Mouse (Mus musculus) MEL (cell line): ENCODE results near the gene Ttc39d. TPM values are rescaled to one million over a fixed set of nuclear protein-coding genes. Genes with fewer than 3 reads are reported as not detected.

Source experiments
- DNase-seq: peaks from one replicate; pipeline ENCODE4 v3.0.0; 2011; ENCODE audit warnings: low read depth, low spot score
- H3K27ac ChIP-seq: 2 replicates; pipeline ENCODE4 v1.5.1; 2012; ENCODE audit warnings: low read depth, mild to moderate bottlenecking, control low read depth, low read length, moderate library complexity; ENCODE audit not compliant: control insufficient read depth
- H3K27me3 ChIP-seq, 2 experiments: fragments of 150-350 bp in 1 of 2; sonication (generic) in 1 of 2; 2 replicates each; pipeline ENCODE4 v1.6.1; 2012; ENCODE audit warnings: low read length in 2 of 2, mild to moderate bottlenecking in 2 of 2, improper control_type of control experiment in 1 of 2, moderate library complexity in 1 of 2; ENCODE audit not compliant: insufficient read depth in 2 of 2, control insufficient read depth in 1 of 2
- H3K36me3 ChIP-seq, 2 experiments: 2 replicates each; pipeline ENCODE4 v1.6.1; 2012 to 2014; ENCODE audit warnings: low read length in 2 of 2, improper control_type of control experiment in 1 of 2, inconsistent platforms in 1 of 2, mild to moderate bottlenecking in 1 of 2; ENCODE audit not compliant: insufficient read depth in 2 of 2, control insufficient read depth in 1 of 2
- H3K4me1 ChIP-seq, 2 experiments: fragments of 150-350 bp in 1 of 2; sonication (generic) in 1 of 2; 2 replicates each; pipeline ENCODE4 v1.6.1; 2012; ENCODE audit warnings: low read length in 2 of 2, improper control_type of control experiment in 1 of 2, mild to moderate bottlenecking in 1 of 2; ENCODE audit not compliant: insufficient read depth in 2 of 2, control insufficient read depth in 1 of 2
- H3K4me3 ChIP-seq, 2 experiments: fragments of 150-350 bp in 1 of 2; sonication (generic) in 1 of 2; 2 replicates each; pipeline ENCODE4 v1.5.1; 2012; ENCODE audit warnings: low read depth in 2 of 2, low read length in 2 of 2, mild to moderate bottlenecking in 2 of 2, moderate library complexity in 2 of 2, control low read depth in 1 of 2, improper control_type of control experiment in 1 of 2; ENCODE audit not compliant: control insufficient read depth in 1 of 2, insufficient read depth in 1 of 2
- H3K79me2 ChIP-seq: 2 replicates; pipeline ENCODE4 v1.6.1; 2012; ENCODE audit warnings: mild to moderate bottlenecking, low read length, moderate library complexity; ENCODE audit not compliant: control insufficient read depth, poor library complexity, insufficient read depth
- H3K9ac ChIP-seq: 2 replicates; pipeline ENCODE4 v1.6.1; 2012; ENCODE audit warnings: low read depth, mild to moderate bottlenecking, control low read depth, low read length, moderate library complexity; ENCODE audit not compliant: control insufficient read depth, poor library complexity, severe bottlenecking
- H3K9me3 ChIP-seq: fragments of 150-350 bp; sonication (generic); replicated peaks from 2 replicates; pipeline ENCODE4 v1.6.1; 2012; ENCODE audit warnings: mild to moderate bottlenecking, low read length, improper control_type of control experiment, moderate library complexity; ENCODE audit not compliant: insufficient read depth
- BHLHE40 ChIP-seq: IDR thresholded peaks from 2 replicates; pipeline ENCODE4 v1.6.1; 2012; ENCODE audit warnings: low read depth, mild to moderate bottlenecking, inconsistent platforms, low read length, improper control_type of control experiment, borderline replicate concordance
- CHD1 ChIP-seq: IDR thresholded peaks from 2 replicates; pipeline ENCODE4 v1.6.1; 2012; ENCODE audit warnings: low read depth, mild to moderate bottlenecking, inconsistent platforms, low read length, improper control_type of control experiment
- E2F4 ChIP-seq: IDR thresholded peaks from 2 replicates; pipeline ENCODE4 v1.6.1; 2011; ENCODE audit warnings: low read depth, low read length, improper control_type of control experiment, borderline replicate concordance
- EP300 ChIP-seq, 2 experiments: IDR thresholded peaks; 2 replicates each; pipeline ENCODE4 v1.6.1; 2011; ENCODE audit warnings: improper control_type of control experiment in 2 of 2, low read length in 2 of 2, low read depth in 1 of 2, mild to moderate bottlenecking in 1 of 2
- GABPA ChIP-seq: IDR thresholded peaks from 2 replicates; pipeline ENCODE4 v1.6.1; 2012; ENCODE audit warnings: low read depth, mild to moderate bottlenecking, inconsistent platforms, low read length, improper control_type of control experiment, moderate library complexity
- JUND ChIP-seq: IDR thresholded peaks from 2 replicates; pipeline ENCODE4 v1.6.1; 2011; ENCODE audit warnings: low read depth, mild to moderate bottlenecking, improper control_type of control experiment, low read length
- MAZ ChIP-seq: IDR thresholded peaks from 2 replicates; pipeline ENCODE4 v1.6.1; 2012; ENCODE audit warnings: low read depth, mild to moderate bottlenecking, inconsistent platforms, low read length, improper control_type of control experiment
- MEF2A ChIP-seq: IDR thresholded peaks from 2 replicates; pipeline ENCODE4 v1.6.1; 2014; ENCODE audit warnings: low read depth, mild to moderate bottlenecking, inconsistent platforms, low read length, improper control_type of control experiment; ENCODE audit not compliant: poor library complexity, insufficient replicate concordance, severe bottlenecking; ENCODE audit errors: extremely low read depth
- MXI1 ChIP-seq: IDR thresholded peaks from 2 replicates; pipeline ENCODE4 v1.6.1; 2011; ENCODE audit warnings: mild to moderate bottlenecking, low read depth, low read length, improper control_type of control experiment
- MYB ChIP-seq: IDR thresholded peaks from 2 replicates; pipeline ENCODE4 v1.6.1; 2011; ENCODE audit warnings: mild to moderate bottlenecking, low read depth, low read length, improper control_type of control experiment
- NRF1 ChIP-seq: IDR thresholded peaks from 2 replicates; pipeline ENCODE4 v1.6.1; 2014; ENCODE audit warnings: low read depth, mild to moderate bottlenecking, inconsistent platforms, low read length, improper control_type of control experiment, moderate library complexity; ENCODE audit not compliant: poor library complexity, insufficient read depth, severe bottlenecking
- POLR2AphosphoS5 ChIP-seq: IDR thresholded peaks from 2 replicates; pipeline ENCODE4 v1.6.1; 2012; ENCODE audit warnings: low read depth, borderline replicate concordance, mild to moderate bottlenecking, inconsistent platforms, low read length, moderate library complexity, mixed read lengths
- SIN3A ChIP-seq: IDR thresholded peaks from 2 replicates; pipeline ENCODE4 v1.6.1; 2012; ENCODE audit warnings: low read length, improper control_type of control experiment, inconsistent platforms
- ZC3H11A ChIP-seq: IDR thresholded peaks from 2 replicates; pipeline ENCODE4 v1.6.1; 2012; ENCODE audit warnings: low read depth, mild to moderate bottlenecking, inconsistent platforms, low read length, improper control_type of control experiment
- ZMIZ1 ChIP-seq: IDR thresholded peaks from 2 replicates; pipeline ENCODE4 v1.6.1; 2012; ENCODE audit warnings: low read depth, mild to moderate bottlenecking, inconsistent platforms, low read length, improper control_type of control experiment, moderate library complexity
- ZNF384 ChIP-seq: IDR thresholded peaks from 2 replicates; pipeline ENCODE4 v1.6.1; 2012; ENCODE audit warnings: low read depth, mild to moderate bottlenecking, inconsistent platforms, low read length, improper control_type of control experiment
- polyA plus RNA-seq, 2 experiments: library from polyadenylated mRNA; stranded (reverse) in 1 of 2; unstranded in 1 of 2; fragments of >175 nt in 1 of 2; fragments of >200 nt in 1 of 2; gene quantifications; 2 replicates each; pipeline versions ENCODE4 v1.2.1 to v1.2.4; 2012; ENCODE audit warnings: low replicate concordance in 2 of 2, low read depth in 1 of 2; ENCODE audit not compliant: insufficient read length in 2 of 2, insufficient read depth in 1 of 2, missing spikeins in 1 of 2
- total RNA-seq: library from RNA; depleted of rRNA; stranded (reverse); fragments of 300-350 nt; gene quantifications from 2 replicates; pipeline ENCODE4 v1.2.3, GENCODE M21; 2012

Gene Ttc39d
- total and polyA plus RNA-seq, 3 experiments = not detected

DNA sequence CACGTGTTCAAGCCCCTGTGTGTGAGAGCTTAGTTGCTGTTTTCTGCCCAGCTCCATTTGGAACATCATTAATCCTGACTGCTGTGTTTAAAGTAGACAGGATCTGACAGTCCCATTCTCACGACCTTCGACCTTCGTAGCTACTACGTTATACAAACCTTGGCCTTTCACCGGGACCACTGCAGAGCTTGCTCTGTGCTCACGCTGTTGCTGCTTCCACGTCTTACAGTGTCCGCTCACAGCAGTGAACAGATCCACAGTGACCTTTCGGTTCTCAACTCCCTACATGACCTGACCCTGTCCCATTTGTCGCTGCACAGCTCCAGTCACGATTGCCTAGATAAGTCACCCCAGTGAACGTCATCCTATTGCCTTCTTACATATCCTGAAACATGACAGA, 35.9 kb downstream of the Ttc39d start:
- no peak overlapping the region for H3K27ac ChIP-seq
- no peak overlapping the region for H3K4me3 ChIP-seq
- peaks cover 0 to 2% of the 10 kb centered on the region in 2 experiments; a peak in 1 of 4 replicates for H3K36me3 ChIP-seq
- H3K9me3 ChIP-seq = no peaks in the 10 kb centered on the region
- H3K4me1 ChIP-seq = no peaks in the 10 kb centered on the region
- TF ChIP-seq BHLHE40 = no peak
- no peak for TF ChIP-seq CHD1
- no peak for TF ChIP-seq ZC3H11A
- TF ChIP-seq MXI1 = no peak
- TF ChIP-seq E2F4 = no peak
- TF ChIP-seq ZNF384 = no peak
- no peak for TF ChIP-seq MAZ
- no peak for TF ChIP-seq MYB
- TF ChIP-seq ZMIZ1 = no peak
- TF ChIP-seq JUND = no peak
- no peak for DNase-seq
- no peaks in the 10 kb centered on the region for H3K27me3 ChIP-seq
- H3K79me2 ChIP-seq = no peaks in the 10 kb centered on the region
- no peak overlapping the region for H3K9ac ChIP-seq

GRCm38 (mm10) chr17:80252757-80253525, 45.7 kb downstream of the Ttc39d start:
- no peak for DNase-seq
- H3K9me3 ChIP-seq = no peaks in the 10 kb centered on the region
- no peaks in the 10 kb centered on the region; a peak in 1 of 4 replicates for H3K36me3 ChIP-seq
- H3K9ac ChIP-seq = no peak overlapping the region
- no peaks in the 10 kb centered on the region for H3K27me3 ChIP-seq
- H3K79me2 ChIP-seq = no peaks in the 10 kb centered on the region
- TF ChIP-seq EP300 (IDR thresholded peaks at IDR 0.05; ENCODE audit: low read depth in 1 of 2, low read length in 2 of 2) = no peak
- no peak for TF ChIP-seq MEF2A
- TF ChIP-seq MYB = no peak
- TF ChIP-seq SIN3A = no peak
- no peak for TF ChIP-seq ZC3H11A
- TF ChIP-seq JUND = no peak
- TF ChIP-seq GABPA = no peak
- no peak for TF ChIP-seq MXI1
- no peak for TF ChIP-seq NRF1
- TF ChIP-seq ZNF384 = no peak
- TF ChIP-seq POLR2AphosphoS5 = no peak
- no peak overlapping the region for H3K4me3 ChIP-seq
- H3K4me1 ChIP-seq = no peaks in the 10 kb centered on the region
- H3K27ac ChIP-seq = no peak overlapping the region
